Mouse (Mus musculus) lung, embryonic 16.5 days (tissue): ENCODE measurements around the gene Mark3. TPM values are rescaled to one million over a fixed set of nuclear protein-coding genes. Genes with fewer than 3 reads are reported as not detected.

Experiments used
- ATAC-seq: fragments of 200-750 bp; cut with Nextera tagmentation; 2 replicates; pipeline ENCODE4 v1.8.0; 2017; ENCODE audit warnings: low read depth, mild to moderate bottlenecking, moderate library complexity
- H3K27ac ChIP-seq: fragments of 300-500 bp; sonication (generic); 2 replicates; pipeline ENCODE4 v1.5.1; 2014; ENCODE audit warnings: mild to moderate bottlenecking, control low read depth, low read length
- H3K27me3 ChIP-seq: fragments of 300-500 bp; sonication (generic); 2 replicates; pipeline ENCODE4 v1.6.1; 2014; ENCODE audit warnings: low read depth, low read length, mixed read lengths; ENCODE audit not compliant: control insufficient read depth, insufficient read depth
- H3K36me3 ChIP-seq: fragments of 300-500 bp; sonication (generic); 2 replicates; pipeline ENCODE4 v1.6.1; 2014; ENCODE audit warnings: low read length; ENCODE audit not compliant: control insufficient read depth, insufficient read depth
- H3K4me1 ChIP-seq: fragments of 300-500 bp; sonication (generic); replicated peaks from 2 replicates; pipeline ENCODE4 v1.6.1; 2014; ENCODE audit warnings: low read length, mixed read lengths; ENCODE audit not compliant: control insufficient read depth, insufficient read depth
- H3K4me2 ChIP-seq: fragments of 300-500 bp; sonication (generic); 2 replicates; pipeline ENCODE4 v1.6.1; 2014; ENCODE audit warnings: low read depth, low read length, control low read depth
- H3K4me3 ChIP-seq: fragments of 300-500 bp; sonication (generic); 2 replicates; pipeline ENCODE4 v1.5.1; 2014; ENCODE audit warnings: mild to moderate bottlenecking, low read length, control low read depth
- H3K9ac ChIP-seq: fragments of 300-500 bp; sonication (generic); 2 replicates; pipeline ENCODE4 v1.6.1; 2014; ENCODE audit warnings: low read length, control low read depth
- H3K9me3 ChIP-seq: fragments of 300-500 bp; sonication (generic); 2 replicates; pipeline ENCODE4 v1.6.1; 2016; ENCODE audit warnings: low read length; ENCODE audit not compliant: control insufficient read depth
- WGBS: fragments of 180-500 bp; shearing (Covaris S2); extraction: QIAGEN DNeasy Blood & Tissue Kit; methylation state at CpG from one replicate; pipeline ENCODE4 v1.1.7; 2014; 5-methylcytosine and 5-hydroxymethylcytosine counted together
- polyA plus RNA-seq: library from polyadenylated mRNA; unstranded; fragments of >200 nt; fragmentation: Nextera tagmentation; extraction: Ambion mirVana; gene quantifications from 2 replicates; pipeline ENCODE4 v1.2.1, GENCODE M21; 2015

The Mark3 gene
- polyA plus RNA-seq, 1 experiment from 2014 or later: 23.5 TPM

- Histone ChIP-seq H3K4me1 (peaks cover 8% of the 10 kb centered on the region), H3K27ac (peak overlapping the region; percentile 72), H3K36me3 (peaks cover 17% of the 10 kb centered on the region), H3K9ac (no peak overlapping the region), H3K9me3 (no peaks in the 10 kb centered on the region), H3K4me3 (no peak overlapping the region), H3K27me3 (no peaks in the 10 kb centered on the region), H3K4me2 (no peak overlapping the region)
- WGBS: 34% methylated on average over 15 of the region's 15 CpGs
- peak; percentile 77 for ATAC-seq
These were observed 131.1 kb downstream of the Mark3 start for GRCm38 (mm10) chr12:111705186-111705973.

Other genes with a start within 250 kb of the Mark3 start
- gene Cdc42bpb, start 196.8 kb upstream of the Mark3 start, polyA plus RNA-seq: 34.4 and 36.1 TPM in 2 replicates
- 0.79 and 0.80 TPM in 2 replicates for gene Lbhd2, start 167.7 kb upstream of the Mark3 start, polyA plus RNA-seq
- gene Exoc3l4, start 157.5 kb upstream of the Mark3 start, polyA plus RNA-seq: 13.0 and 14.5 TPM in 2 replicates
- 4.0 and 6.9 TPM in 2 replicates for gene Tnfaip2, start 132.1 kb upstream of the Mark3 start, polyA plus RNA-seq
- 3.9 and 5.4 TPM in 2 replicates for gene Gm266, start 88.7 kb upstream of the Mark3 start, polyA plus RNA-seq
- gene Eif5, start 36.5 kb upstream of the Mark3 start, polyA plus RNA-seq: 390 and 418 TPM in 2 replicates
- gene Ckb, start 97.8 kb downstream of the Mark3 start, polyA plus RNA-seq: 210 and 218 TPM in 2 replicates
- gene Trmt61a, start 103.6 kb downstream of the Mark3 start, polyA plus RNA-seq: 7.0 and 7.2 TPM in 2 replicates
- gene Bag5, start 138.7 kb downstream of the Mark3 start, polyA plus RNA-seq: 50.2 and 50.7 TPM in 2 replicates
- 45.7 and 47.0 TPM in 2 replicates for gene Apopt1, start 138.7 kb downstream of the Mark3 start, polyA plus RNA-seq
- 82.4 and 86.9 TPM in 2 replicates for gene Klc1, start 184.3 kb downstream of the Mark3 start, polyA plus RNA-seq
- gene Xrcc3, start 239.3 kb downstream of the Mark3 start, polyA plus RNA-seq: 9.1 and 9.2 TPM in 2 replicates
- gene Zfyve21, start 239.6 kb downstream of the Mark3 start, polyA plus RNA-seq: 111 and 135 TPM in 2 replicates